Comparison of ENCODE assay signal across 8 mouse cellular contexts in the genomic region with DNA sequence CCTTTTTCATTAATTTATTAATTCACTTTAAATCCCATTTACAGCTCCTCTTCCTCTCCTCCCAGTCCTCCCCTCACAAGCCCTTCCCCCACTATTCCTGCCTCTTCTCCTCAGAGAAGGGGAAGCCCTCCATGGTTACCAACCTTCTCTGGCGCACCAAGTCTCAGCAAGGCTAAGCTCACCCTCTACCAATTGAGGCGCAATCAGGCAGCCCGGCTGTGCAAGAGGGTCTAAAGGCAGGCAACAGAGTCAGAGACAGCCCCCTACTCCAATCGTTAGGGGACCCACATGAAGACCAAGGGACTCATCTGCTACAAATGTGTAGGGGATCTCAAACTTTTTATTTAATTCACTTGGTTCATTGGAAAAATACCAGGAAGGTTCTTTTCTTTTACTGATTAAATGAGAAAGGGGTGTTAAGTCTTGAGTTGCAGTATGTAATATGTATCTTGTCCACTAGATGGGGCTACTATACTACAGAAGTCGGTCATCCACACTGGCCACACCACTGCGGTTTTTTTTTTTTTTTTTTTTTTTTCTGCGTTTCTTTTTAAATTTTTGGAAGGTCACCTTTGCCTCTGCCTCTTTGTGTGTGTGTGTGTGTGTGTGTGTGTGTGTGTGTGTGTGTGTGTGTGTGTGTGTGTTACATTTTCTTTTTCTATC.
DNase-seq lines count a peak whose midpoint lies in the region; ATAC-seq and TF ChIP-seq lines count a peak whose summit lies in the region.

No protein-coding gene starts in this region.

- H3K36me3 ChIP-seq in kidney, embryonic 16.5 days (ENCODE audit: insufficient read depth, low read length) = no peaks in the 10 kb centered on the region
- no peaks in the 10 kb centered on the region for H3K36me3 ChIP-seq in MEL (ENCODE audit: control insufficient read depth in 1 of 2, insufficient read depth in 2 of 2, low read length in 2 of 2)
- H3K36me3 ChIP-seq in lung, postnatal 0 days (ENCODE audit: insufficient read depth, low read length) = no peaks in the 10 kb centered on the region

- WGBS in kidney, embryonic 16.5 days = 36% methylated on average over 7 of the region's 7 CpGs
- WGBS in lung, postnatal 0 days = 33% methylated on average over 7 of the region's 7 CpGs

- TF ChIP-seq CTCF in MEL (IDR thresholded peaks at IDR 0.05 in 2 of 3, conservative IDR thresholded peaks at IDR 0.05 in 1 of 3; ENCODE audit: control insufficient read depth in 1 of 3, insufficient read depth in 1 of 3, low read depth in 2 of 3, low read length in 3 of 3, poor library complexity in 1 of 3, severe bottlenecking in 1 of 3) = peak; percentile 43 to 72 (median 47)
- TF ChIP-seq CTCF in lung, postnatal 0 days (IDR thresholded peaks at IDR 0.05) = peak; percentile 68

- TF ChIP-seq EP300 in MEL (IDR thresholded peaks at IDR 0.05; ENCODE audit: low read depth in 1 of 2, low read length in 2 of 2) = no peak
- no peak for TF ChIP-seq EP300 in lung, postnatal 0 days (IDR thresholded peaks at IDR 0.05)

- DNase-seq in kidney, postnatal 25 days = no peak
- peak; percentile 72 for DNase-seq in MEL (ENCODE audit: low read depth, low spot score)
- peak; percentile 50 for DNase-seq in embryo, embryonic 9.5 days (ENCODE audit: extremely low spot score)
- DNase-seq in lung, postnatal 0 days (ENCODE audit: low spot score) = peak; percentile 81
- DNase-seq in B cell, adult 2 months = no peak
- DNase-seq in adrenal gland, postnatal 25 days = no peak
- DNase-seq in kidney, postnatal 14 days = no peak

- no peak overlapping the region for H3K27ac ChIP-seq in kidney, embryonic 16.5 days (ENCODE audit: low read length)
- H3K27ac ChIP-seq in MEL (ENCODE audit: control insufficient read depth, low read depth, low read length) = no peak overlapping the region
- H3K27ac ChIP-seq in lung, postnatal 0 days (ENCODE audit: low read length) = no peak overlapping the region

- no peaks in the 10 kb centered on the region for H3K9me3 ChIP-seq in kidney, embryonic 16.5 days (ENCODE audit: low read length)
- no peaks in the 10 kb centered on the region for H3K9me3 ChIP-seq in MEL (replicated peaks; ENCODE audit: insufficient read depth, low read length)
- H3K9me3 ChIP-seq in lung, postnatal 0 days (ENCODE audit: low read length) = no peaks in the 10 kb centered on the region

- peak; percentile 60 for ATAC-seq in kidney, embryonic 16.5 days (ENCODE audit: low FRiP score, low TSS enrichment)
- peak; percentile 47; the same call in 1 of the 2 replicates for ATAC-seq in lung, postnatal 0 days

- H3K9ac ChIP-seq in kidney, embryonic 16.5 days (replicated peaks; ENCODE audit: low read length) = no peak overlapping the region
- H3K9ac ChIP-seq in MEL (ENCODE audit: control insufficient read depth, low read depth, low read length, poor library complexity, severe bottlenecking) = no peak overlapping the region
- H3K9ac ChIP-seq in lung, postnatal 0 days (replicated peaks; ENCODE audit: low read depth) = no peak overlapping the region

- no peaks in the 10 kb centered on the region for H3K27me3 ChIP-seq in kidney, embryonic 16.5 days (ENCODE audit: insufficient read depth, low read length)
- no peaks in the 10 kb centered on the region for H3K27me3 ChIP-seq in MEL (ENCODE audit: control insufficient read depth in 1 of 2, insufficient read depth in 2 of 2, low read length in 2 of 2)
- H3K27me3 ChIP-seq in lung, postnatal 0 days (replicated peaks; ENCODE audit: insufficient read depth, low read length) = no peaks in the 10 kb centered on the region

- H3K4me2 ChIP-seq in kidney, embryonic 16.5 days (replicated peaks; ENCODE audit: low read depth, low read length) = no peak overlapping the region
- no peak overlapping the region for H3K4me2 ChIP-seq in lung, postnatal 0 days (replicated peaks; ENCODE audit: low read depth, low read length)

- H3K4me3 ChIP-seq in kidney, embryonic 16.5 days (ENCODE audit: low read length) = no peak overlapping the region
- H3K4me3 ChIP-seq in MEL (ENCODE audit: control insufficient read depth in 1 of 2, insufficient read depth in 1 of 2, low read depth in 2 of 2, low read length in 2 of 2) = no peak overlapping the region
- no peak overlapping the region for H3K4me3 ChIP-seq in lung, postnatal 0 days (ENCODE audit: low read depth, low read length)

- H3K79me2 ChIP-seq in MEL (ENCODE audit: control insufficient read depth, insufficient read depth, low read length, poor library complexity) = no peaks in the 10 kb centered on the region

- TF ChIP-seq RAD21 in MEL (IDR thresholded peaks at IDR 0.05; ENCODE audit: low read depth, low read length) = peak; percentile 87

- TF ChIP-seq POLR2A in MEL (IDR thresholded peaks at IDR 0.05; ENCODE audit: control insufficient read depth in 1 of 2, insufficient read depth in 1 of 2, low read depth in 1 of 2, low read length in 2 of 2, poor library complexity in 1 of 2) = no peak

- peaks cover 10% of the 10 kb centered on the region for H3K4me1 ChIP-seq in kidney, embryonic 16.5 days (ENCODE audit: insufficient read depth, low read length)
- H3K4me1 ChIP-seq in MEL (ENCODE audit: control insufficient read depth in 1 of 2, insufficient read depth in 2 of 2, low read length in 2 of 2) = no peaks in the 10 kb centered on the region
- no peaks in the 10 kb centered on the region for H3K4me1 ChIP-seq in lung, postnatal 0 days (ENCODE audit: insufficient read depth, low read depth, low read length)

TF ChIP-seq in MEL, 35 proteins besides CTCF, POLR2A, EP300 and RAD21:
- TF ChIP-seq MYB (IDR thresholded peaks at IDR 0.05; ENCODE audit: low read depth, low read length) (no peak), TBP (IDR thresholded peaks at IDR 0.05; ENCODE audit: low read depth, low read length) (no peak), POLR2AphosphoS2 (IDR thresholded peaks at IDR 0.05; ENCODE audit: low read length) (no peak), USF1 (IDR thresholded peaks at IDR 0.05; ENCODE audit: low read depth, low read length) (no peak), CHD2 (IDR thresholded peaks at IDR 0.05; ENCODE audit: low read length) (no peak), TCF12 (IDR thresholded peaks at IDR 0.05; ENCODE audit: low read depth, low read length) (no peak), CHD1 (IDR thresholded peaks at IDR 0.05; ENCODE audit: low read depth, low read length) (no peak), HCFC1 (IDR thresholded peaks at IDR 0.05; ENCODE audit: low read depth, low read length) (no peak), ZNF384 (IDR thresholded peaks at IDR 0.05; ENCODE audit: low read depth, low read length) (peak; percentile 97), NRF1 (IDR thresholded peaks at IDR 0.05; ENCODE audit: insufficient read depth, low read depth, low read length, poor library complexity, severe bottlenecking) (no peak), NELFE (IDR thresholded peaks at IDR 0.05; ENCODE audit: low read depth, low read length) (no peak), SMC3 (IDR thresholded peaks at IDR 0.05; ENCODE audit: low read depth, low read length) (peak; percentile 62), USF2 (IDR thresholded peaks at IDR 0.05; ENCODE audit: borderline replicate concordance in 1 of 2, insufficient read depth in 1 of 2, low read depth in 1 of 2, low read length in 2 of 2) (no peak), MAFK (IDR thresholded peaks at IDR 0.05; ENCODE audit: borderline replicate concordance, low read depth, low read length) (no peak), ZC3H11A (IDR thresholded peaks at IDR 0.05; ENCODE audit: low read depth, low read length) (peak; percentile 59), ZKSCAN1 (IDR thresholded peaks at IDR 0.05; ENCODE audit: low read depth, low read length) (peak; percentile 18; the same call in 1 of the 2 replicates), MEF2A (IDR thresholded peaks at IDR 0.05; ENCODE audit: extremely low read depth, insufficient replicate concordance, low read depth, low read length, poor library complexity, severe bottlenecking) (no peak), SIN3A (IDR thresholded peaks at IDR 0.05; ENCODE audit: low read length) (no peak), E2F4 (IDR thresholded peaks at IDR 0.05; ENCODE audit: borderline replicate concordance, low read depth, low read length) (no peak), ZMIZ1 (IDR thresholded peaks at IDR 0.05; ENCODE audit: low read depth, low read length) (no peak), JUND (IDR thresholded peaks at IDR 0.05; ENCODE audit: low read depth, low read length) (no peak), KAT2A (conservative IDR thresholded peaks at IDR 0.05; ENCODE audit: low read depth, low read length) (no peak), UBTF (IDR thresholded peaks at IDR 0.05; ENCODE audit: borderline replicate concordance, insufficient read depth, low read depth, low read length) (no peak), BHLHE40 (IDR thresholded peaks at IDR 0.05; ENCODE audit: borderline replicate concordance, low read depth, low read length) (no peak), MAZ (IDR thresholded peaks at IDR 0.05; ENCODE audit: low read depth, low read length) (no peak), POLR2AphosphoS5 (IDR thresholded peaks at IDR 0.05; ENCODE audit: borderline replicate concordance, low read depth, low read length) (no peak), MAX (IDR thresholded peaks at IDR 0.05; ENCODE audit: low read length) (no peak), MXI1 (IDR thresholded peaks at IDR 0.05; ENCODE audit: low read depth, low read length) (no peak), GABPA (IDR thresholded peaks at IDR 0.05; ENCODE audit: low read depth, low read length) (no peak), ETS1 (IDR thresholded peaks at IDR 0.05; ENCODE audit: low read depth, low read length) (no peak), MYC (IDR thresholded peaks at IDR 0.05; ENCODE audit: low read depth, low read length) (no peak), GATA1 (IDR thresholded peaks at IDR 0.05; ENCODE audit: low read depth, low read length) (no peak), ELF1 (IDR thresholded peaks at IDR 0.05; ENCODE audit: low read depth, low read length) (no peak)

Comparison
In these comparisons a context has a peak if more than half of its experiments do, and no peak if none do; other contexts are left out.
1. DNase-seq: peak in MEL (single experiment), embryo, embryonic 9.5 days (single experiment) and lung, postnatal 0 days (single experiment); none in kidney, postnatal 25 days (0 of 2), B cell, adult 2 months (0 of 2), adrenal gland, postnatal 25 days (single experiment) and kidney, postnatal 14 days (single experiment).